Mouse (Mus musculus): ENCODE results near the gene Chrna9. TPM values are rescaled to one million over a fixed set of nuclear protein-coding genes. Genes with fewer than 3 reads are reported as not detected.

Gene Chrna9
- polyA plus RNA-seq, 2 experiments: not detected

DNA sequence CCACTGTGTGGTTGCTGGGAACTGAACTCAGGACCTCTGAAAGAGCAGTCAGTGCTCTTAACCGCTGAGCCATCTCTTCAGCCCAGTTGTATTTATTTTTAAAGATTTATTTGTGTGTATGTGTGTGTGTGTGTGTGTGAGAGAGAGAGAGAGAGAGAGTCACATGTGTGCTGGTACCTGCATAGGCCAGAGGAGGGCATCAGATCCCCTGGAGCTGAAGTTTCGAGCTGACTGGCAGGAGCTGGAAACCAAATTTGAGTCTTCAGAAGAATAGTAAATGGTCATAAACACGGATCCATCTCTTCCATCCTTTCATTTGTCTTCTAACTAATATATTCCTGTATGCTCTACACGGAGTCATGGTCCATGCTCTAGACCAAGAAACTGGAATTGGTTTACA, 1.5 kb upstream of the Chrna9 start:
- DNase-seq (ENCODE audit: low read depth in 3 of 3, low spot score in 3 of 3) (no peak), ATAC-seq (ENCODE audit: insufficient read depth) (no peak)
- Histone ChIP-seq H3K9me3 (ENCODE audit: control insufficient read depth, low read length) (no peaks in the 10 kb centered on the region), H3K27me3 (ENCODE audit: control insufficient read depth, insufficient read depth, low read length) (no peaks in the 10 kb centered on the region), H3K4me1 (replicated peaks; ENCODE audit: control insufficient read depth in 2 of 2, insufficient read depth in 2 of 2, low read length in 1 of 2) (no peaks in the 10 kb centered on the region; a peak in 1 of 4 replicates), H3K27ac (no peak overlapping the region), H3K4me2 (ENCODE audit: low read depth) (no peak overlapping the region), H3K36me3 (replicated peaks; ENCODE audit: control insufficient read depth, insufficient read depth, low read depth) (no peaks in the 10 kb centered on the region), H3K4me3 (ENCODE audit: insufficient read depth in 1 of 2, low read depth in 2 of 2, low read length in 2 of 2) (no peak overlapping the region), H3K9ac (replicated peaks) (no peak overlapping the region)
- TF ChIP-seq EP300 (IDR thresholded peaks at IDR 0.05; ENCODE audit: low read depth): no peak
- no peak for TF ChIP-seq CTCF (IDR thresholded peaks at IDR 0.05; ENCODE audit: low read depth)
- WGBS (ENCODE audit: insufficient replicate concordance): 52% methylated on average over 4 of the region's 4 CpGs

DNA sequence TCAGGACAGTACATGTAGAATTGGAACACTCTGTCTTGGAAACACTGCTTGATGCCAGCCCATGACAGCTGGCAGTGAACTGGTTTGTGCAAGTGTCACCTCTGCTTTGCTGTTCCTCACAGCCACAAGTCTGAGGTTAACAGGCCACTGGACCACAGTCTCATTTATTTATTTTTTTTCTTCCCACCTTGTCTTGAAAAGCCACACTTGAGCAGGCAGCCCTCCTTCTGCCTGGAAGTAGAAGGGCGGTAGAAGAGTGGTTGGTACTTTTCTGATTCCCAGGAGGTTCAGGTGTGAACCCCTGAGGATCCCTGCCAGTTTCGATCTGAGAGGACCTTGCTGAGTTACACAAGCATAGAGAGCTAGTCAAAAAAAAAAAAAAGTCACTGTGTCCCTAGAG, 957 bp upstream of the Chrna9 start:
- Histone ChIP-seq H3K4me3 (ENCODE audit: insufficient read depth in 1 of 2, low read depth in 2 of 2, low read length in 2 of 2) (no peak overlapping the region), H3K9ac (replicated peaks) (no peak overlapping the region), H3K9me3 (ENCODE audit: control insufficient read depth, low read length) (no peaks in the 10 kb centered on the region), H3K4me2 (ENCODE audit: low read depth) (no peak overlapping the region), H3K27ac (no peak overlapping the region), H3K36me3 (replicated peaks; ENCODE audit: control insufficient read depth, insufficient read depth, low read depth) (no peaks in the 10 kb centered on the region), H3K27me3 (ENCODE audit: control insufficient read depth, insufficient read depth, low read length) (no peaks in the 10 kb centered on the region), H3K4me1 (replicated peaks; ENCODE audit: control insufficient read depth in 2 of 2, insufficient read depth in 2 of 2, low read length in 1 of 2) (no peaks in the 10 kb centered on the region; a peak in 1 of 4 replicates)
- DNase-seq (ENCODE audit: low read depth in 3 of 3, low spot score in 3 of 3) (no peak), ATAC-seq (ENCODE audit: insufficient read depth) (no peak)
- 58% methylated on average over 2 of the region's 2 CpGs for WGBS (ENCODE audit: insufficient replicate concordance)
- TF ChIP-seq CTCF (IDR thresholded peaks at IDR 0.05; ENCODE audit: low read depth): no peak
- TF ChIP-seq EP300 (IDR thresholded peaks at IDR 0.05; ENCODE audit: low read depth): no peak

DNA sequence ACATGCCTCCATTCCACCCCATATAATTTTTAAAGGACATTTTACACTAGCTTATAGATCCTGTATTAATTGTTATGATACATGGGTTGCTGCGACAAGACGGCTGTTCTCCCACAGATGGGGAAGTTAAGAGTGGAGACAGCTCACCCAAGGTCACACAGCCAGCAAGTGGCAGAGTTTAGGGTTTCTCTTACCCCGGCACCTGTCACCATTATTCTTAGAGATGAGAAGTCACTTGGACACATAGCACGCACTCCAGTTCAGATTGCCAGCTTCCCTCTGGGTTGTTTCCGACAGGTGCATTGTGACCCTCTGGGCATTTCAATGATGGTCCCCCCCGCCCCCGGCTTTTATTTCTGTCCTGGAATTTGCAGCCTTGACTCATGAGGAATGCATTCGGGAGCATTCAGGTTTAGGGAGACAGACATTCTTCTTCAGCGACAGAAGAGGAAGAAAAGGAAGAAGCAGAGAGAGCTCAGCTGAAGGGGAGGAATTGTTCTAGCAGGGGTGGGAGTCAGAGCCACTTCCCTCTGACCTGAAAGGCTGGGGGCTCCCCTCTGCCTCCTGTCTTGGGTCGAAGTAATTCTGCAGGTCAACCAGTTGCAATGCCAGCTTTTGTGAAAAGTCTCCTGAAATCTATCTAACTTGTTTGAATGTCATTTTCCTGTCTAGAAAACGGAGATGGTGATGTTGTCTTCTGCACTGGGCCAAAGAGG, 2.4 kb downstream of the Chrna9 start:
- ATAC-seq (ENCODE audit: insufficient read depth) (no peak), DNase-seq (ENCODE audit: low read depth in 3 of 3, low spot score in 3 of 3) (no peak)
- 39% methylated on average over 11 of the region's 11 CpGs for WGBS (ENCODE audit: insufficient replicate concordance)
- no peak overlapping the region for H3K4me2 ChIP-seq (ENCODE audit: low read depth)
- TF ChIP-seq CTCF (IDR thresholded peaks at IDR 0.05; ENCODE audit: low read depth) (no peak), EP300 (IDR thresholded peaks at IDR 0.05; ENCODE audit: low read depth) (no peak)
- no peak overlapping the region for H3K4me3 ChIP-seq (ENCODE audit: insufficient read depth in 1 of 2, low read depth in 2 of 2, low read length in 2 of 2)
- no peaks in the 10 kb centered on the region for H3K4me1 ChIP-seq (replicated peaks; ENCODE audit: control insufficient read depth in 2 of 2, insufficient read depth in 2 of 2, low read length in 1 of 2)
- H3K27ac ChIP-seq: no peak overlapping the region
- H3K9ac ChIP-seq (replicated peaks): no peak overlapping the region
- H3K27me3 ChIP-seq (ENCODE audit: control insufficient read depth, insufficient read depth, low read length): no peaks in the 10 kb centered on the region
- no peaks in the 10 kb centered on the region for H3K9me3 ChIP-seq (ENCODE audit: control insufficient read depth, low read length)
- H3K36me3 ChIP-seq (replicated peaks; ENCODE audit: control insufficient read depth, insufficient read depth, low read depth): no peaks in the 10 kb centered on the region

DNA sequence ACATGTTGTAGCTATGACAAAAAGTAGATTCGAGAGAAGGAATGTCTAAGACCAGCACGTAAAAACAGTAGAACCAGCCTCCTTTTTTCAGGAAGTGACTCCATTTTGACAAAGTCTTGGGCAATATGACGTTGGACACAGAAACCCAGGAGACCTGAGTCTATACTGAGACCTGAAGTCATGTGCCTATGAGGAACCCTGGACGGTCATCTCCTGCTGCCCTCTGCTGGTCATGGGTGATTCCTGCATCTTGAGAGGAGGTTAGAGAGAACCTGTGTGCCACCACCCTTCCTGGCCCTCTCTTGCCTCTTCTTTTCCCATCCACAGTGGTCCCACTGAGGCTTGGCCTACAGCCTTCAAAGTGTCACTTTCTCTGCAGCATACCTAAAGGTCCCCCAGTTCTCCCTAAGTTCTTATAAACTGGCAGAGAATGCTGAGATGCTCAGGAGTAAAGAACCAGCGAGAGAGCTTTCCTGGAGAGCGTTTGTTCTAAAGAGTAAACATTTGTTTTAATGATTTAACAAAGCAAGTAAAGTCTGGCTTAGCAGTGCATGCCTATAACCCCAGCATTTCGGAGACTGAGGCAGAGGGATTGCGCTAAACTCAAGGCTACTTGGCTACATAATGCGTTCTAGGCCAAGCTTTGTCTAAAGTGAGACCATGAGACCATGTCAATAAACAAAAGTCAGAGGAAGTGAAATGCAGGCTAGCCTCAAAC, 3.4 kb downstream of the Chrna9 start:
- Histone ChIP-seq H3K9ac (replicated peaks) (no peak overlapping the region), H3K27ac (no peak overlapping the region), H3K9me3 (ENCODE audit: control insufficient read depth, low read length) (no peaks in the 10 kb centered on the region), H3K36me3 (replicated peaks; ENCODE audit: control insufficient read depth, insufficient read depth, low read depth) (no peaks in the 10 kb centered on the region), H3K4me3 (ENCODE audit: insufficient read depth in 1 of 2, low read depth in 2 of 2, low read length in 2 of 2) (no peak overlapping the region), H3K4me1 (replicated peaks; ENCODE audit: control insufficient read depth in 2 of 2, insufficient read depth in 2 of 2, low read length in 1 of 2) (no peaks in the 10 kb centered on the region), H3K27me3 (ENCODE audit: control insufficient read depth, insufficient read depth, low read length) (no peaks in the 10 kb centered on the region), H3K4me2 (ENCODE audit: low read depth) (no peak overlapping the region)
- WGBS (ENCODE audit: insufficient replicate concordance): 45% methylated on average over 9 of the region's 9 CpGs
- DNase-seq (ENCODE audit: low read depth in 3 of 3, low spot score in 3 of 3) (peak; percentile 51 to 69 (median 52)), ATAC-seq (ENCODE audit: insufficient read depth) (peak; percentile 39; the same call in 1 of the 2 replicates)
- TF ChIP-seq CTCF (IDR thresholded peaks at IDR 0.05; ENCODE audit: low read depth): peak; percentile 93
- TF ChIP-seq EP300 (IDR thresholded peaks at IDR 0.05; ENCODE audit: low read depth): no peak

DNA sequence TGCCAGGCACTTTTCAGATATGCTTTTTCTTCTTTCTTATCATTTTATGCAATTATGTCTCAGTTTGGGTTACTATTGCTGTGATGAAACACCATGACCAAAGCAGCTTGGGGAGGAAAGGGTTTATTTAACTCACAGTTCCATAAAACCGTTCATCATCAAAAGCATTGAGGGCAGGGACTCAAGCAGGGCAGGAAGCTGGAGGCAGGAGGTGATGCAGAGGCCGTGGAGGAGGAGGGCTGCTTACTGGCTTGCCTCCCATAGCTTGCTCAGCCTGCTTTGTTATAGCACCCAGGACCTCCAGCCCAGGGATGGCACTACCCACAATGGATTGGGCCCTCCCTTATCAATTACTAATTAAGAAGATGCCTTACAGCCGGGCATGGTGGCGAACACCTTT, 6.4 kb downstream of the Chrna9 start:
- no peak overlapping the region for H3K9ac ChIP-seq (replicated peaks)
- H3K4me3 ChIP-seq (ENCODE audit: insufficient read depth in 1 of 2, low read depth in 2 of 2, low read length in 2 of 2): no peak overlapping the region
- no peak for TF ChIP-seq CTCF (IDR thresholded peaks at IDR 0.05; ENCODE audit: low read depth)
- TF ChIP-seq EP300 (IDR thresholded peaks at IDR 0.05; ENCODE audit: low read depth): no peak
- H3K27ac ChIP-seq: no peak overlapping the region
- H3K9me3 ChIP-seq (ENCODE audit: control insufficient read depth, low read length): no peaks in the 10 kb centered on the region
- no peak for ATAC-seq (ENCODE audit: insufficient read depth)
- 36% methylated on average over 4 of the region's 4 CpGs for WGBS (ENCODE audit: insufficient replicate concordance)
- no peaks in the 10 kb centered on the region for H3K27me3 ChIP-seq (ENCODE audit: control insufficient read depth, insufficient read depth, low read length)
- DNase-seq (ENCODE audit: low read depth in 3 of 3, low spot score in 3 of 3): no peak
- no peaks in the 10 kb centered on the region for H3K4me1 ChIP-seq (replicated peaks; ENCODE audit: control insufficient read depth in 2 of 2, insufficient read depth in 2 of 2, low read length in 1 of 2)
- H3K36me3 ChIP-seq (replicated peaks; ENCODE audit: control insufficient read depth, insufficient read depth, low read depth): no peaks in the 10 kb centered on the region
- H3K4me2 ChIP-seq (ENCODE audit: low read depth): no peak overlapping the region
